Mouse (Mus musculus) embryonic facial prominence, embryonic 14.5 days (tissue): ENCODE results near the gene Hspd1. TPM values are rescaled to one million over a fixed set of nuclear protein-coding genes. Genes with fewer than 3 reads are reported as not detected.

ENCODE experiments used
- ATAC-seq: fragments of 200-750 bp; cut with Nextera tagmentation; 2 replicates; pipeline ENCODE4 v1.8.0; 2017; ENCODE audit warnings: low read depth, moderate number of reproducible peaks, moderate TSS enrichment
- DNase-seq: peaks from one replicate; pipeline ENCODE4 v3.0.0-alpha.2; 2015; ENCODE audit warnings: low spot score
- H3K27ac ChIP-seq: fragments of 300-500 bp; sonication (generic); replicated peaks from 2 replicates; pipeline ENCODE4 v1.5.1; 2014; ENCODE audit warnings: low read depth, mild to moderate bottlenecking, low read length, moderate library complexity
- H3K27me3 ChIP-seq: fragments of 300-500 bp; sonication (generic); replicated peaks from 2 replicates; pipeline ENCODE4 v1.6.1; 2014; ENCODE audit warnings: low read length; ENCODE audit not compliant: control insufficient read depth, insufficient read depth
- H3K36me3 ChIP-seq: fragments of 300-500 bp; sonication (generic); 2 replicates; pipeline ENCODE4 v1.6.1; 2014; ENCODE audit warnings: low read length, mixed read lengths; ENCODE audit not compliant: control insufficient read depth, insufficient read depth
- H3K4me1 ChIP-seq: fragments of 300-500 bp; sonication (generic); 2 replicates; pipeline ENCODE4 v1.6.1; 2014; ENCODE audit warnings: antibody characterized with exemption, low read length; ENCODE audit not compliant: control insufficient read depth, insufficient read depth
- H3K4me2 ChIP-seq: fragments of 300-500 bp; sonication (generic); 2 replicates; pipeline ENCODE4 v1.6.1; 2014; ENCODE audit warnings: low read depth, mild to moderate bottlenecking, low read length, moderate library complexity, mixed read lengths
- H3K4me3 ChIP-seq: fragments of 300-500 bp; sonication (generic); 2 replicates; pipeline ENCODE4 v1.5.1; 2014; ENCODE audit warnings: low read depth, mild to moderate bottlenecking, low read length
- H3K9ac ChIP-seq: fragments of 300-500 bp; sonication (generic); 2 replicates; pipeline ENCODE4 v1.6.1; 2014; ENCODE audit warnings: low read depth, mild to moderate bottlenecking, low read length, moderate library complexity, mixed read lengths
- H3K9me3 ChIP-seq: fragments of 300-500 bp; sonication (generic); 2 replicates; pipeline ENCODE4 v1.6.1; 2016; ENCODE audit warnings: low read length; ENCODE audit not compliant: control insufficient read depth
- WGBS: fragments of 180-500 bp; shearing (Covaris S2); extraction: QIAGEN DNeasy Blood & Tissue Kit; methylation state at CpG from one replicate; pipeline ENCODE4 v1.1.7; 2014; 5-methylcytosine and 5-hydroxymethylcytosine counted together
- polyA plus RNA-seq: library from polyadenylated mRNA; unstranded; fragments of >200 nt; fragmentation: Nextera tagmentation; extraction: Ambion mirVana; gene quantifications from 2 replicates; pipeline ENCODE4 v1.2.1, GENCODE M21; 2014

Gene Hspd1
- polyA plus RNA-seq = 298 and 311 TPM in 2 replicates

GRCm38 (mm10) chr1:55087932-55088610 lies at the start of gene Hspd1, which contains the start of gene Hspe1:
Gene Hspd1, minus strand, starts transcription at chr1:55088243.
Gene Hspe1, plus strand, starts transcription at chr1:55088132.
- peak within 1 kb of the TSS; percentile 95 for H3K27ac ChIP-seq
- H3K9ac ChIP-seq = peak within 1 kb of the TSS; percentile 94
- H3K9me3 ChIP-seq = no peaks in the 10 kb centered on the region
- ATAC-seq (peak; percentile 95), DNase-seq (peak; percentile 99)
- H3K36me3 ChIP-seq = peaks cover 49% of the 10 kb centered on the region
- H3K4me2 ChIP-seq = peak within 1 kb of the TSS; percentile 92
- 2% methylated on average over 32 of the region's 76 CpGs for WGBS
- peaks cover 18% of the 10 kb centered on the region for H3K4me1 ChIP-seq
- no peaks in the 10 kb centered on the region for H3K27me3 ChIP-seq
- peak within 1 kb of the TSS; percentile 98 for H3K4me3 ChIP-seq

DNA sequence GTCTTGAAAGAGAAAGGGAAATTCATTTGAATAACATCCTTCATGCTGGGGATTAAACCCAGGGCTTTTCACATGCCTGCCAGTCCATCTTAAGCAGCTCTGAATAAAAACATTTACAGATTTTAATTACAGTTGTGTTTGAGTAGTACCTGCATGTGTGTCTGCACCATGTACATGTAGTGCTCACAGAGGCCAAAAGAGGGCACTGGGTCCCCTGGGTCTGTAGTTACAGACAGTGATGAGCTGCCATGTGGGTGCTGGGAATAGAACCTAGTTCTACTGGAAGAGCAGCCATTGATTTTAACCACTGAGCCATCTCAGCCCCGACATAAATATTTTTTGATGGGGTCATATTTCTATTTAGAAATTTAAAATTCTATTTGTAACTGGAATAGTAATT lies 47.8 kb upstream of the Hspd1 start:
- 95% methylated on average over 1 of the region's 1 CpGs for WGBS
- H3K27ac ChIP-seq = no peak overlapping the region
- no peak overlapping the region for H3K4me2 ChIP-seq
- H3K36me3 ChIP-seq = peaks cover 27% of the 10 kb centered on the region
- no peaks in the 10 kb centered on the region for H3K27me3 ChIP-seq
- ATAC-seq (no peak), DNase-seq (no peak)
- peaks cover 14% of the 10 kb centered on the region for H3K4me1 ChIP-seq
- no peak overlapping the region for H3K4me3 ChIP-seq
- H3K9ac ChIP-seq = no peak overlapping the region
- H3K9me3 ChIP-seq = no peaks in the 10 kb centered on the region

DNA sequence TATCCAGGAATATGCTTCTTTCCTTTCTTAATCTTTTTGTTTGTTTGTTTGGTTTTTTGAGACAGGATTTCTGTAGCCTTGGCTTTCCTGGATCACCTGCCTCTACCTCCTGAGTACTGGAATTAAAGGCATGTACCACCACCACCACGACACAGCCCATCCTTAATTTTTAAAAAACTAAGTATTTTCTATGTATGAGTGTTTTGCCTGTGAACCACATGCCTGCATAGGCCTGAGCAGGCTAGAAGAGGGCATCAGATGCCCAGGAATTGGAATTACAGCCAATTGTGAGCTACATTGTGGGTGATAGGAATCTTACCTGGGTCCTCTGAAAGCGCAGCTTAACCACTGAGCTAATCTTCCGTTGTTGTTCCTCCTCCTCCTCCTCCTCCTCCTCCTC lies 46.3 kb upstream of the Hspd1 start:
- H3K4me2 ChIP-seq = no peak overlapping the region
- no peak overlapping the region for H3K9ac ChIP-seq
- no peak overlapping the region for H3K27ac ChIP-seq
- H3K4me3 ChIP-seq = no peak overlapping the region
- no peaks in the 10 kb centered on the region for H3K9me3 ChIP-seq
- H3K4me1 ChIP-seq = peaks cover 20% of the 10 kb centered on the region
- WGBS = 90% methylated on average over 3 of the region's 3 CpGs
- no peak for DNase-seq
- H3K27me3 ChIP-seq = no peaks in the 10 kb centered on the region
- H3K36me3 ChIP-seq = peaks cover 13% of the 10 kb centered on the region
- no peak for ATAC-seq

GRCm38 (mm10) chr1:55133173-55133572 lies 45.1 kb upstream of the Hspd1 start:
- ATAC-seq = no peak
- Histone ChIP-seq H3K9ac (0 out of 2 replicates have a peak overlapping the region, but pooled peaks have one; percentile 14), H3K27ac (no peak overlapping the region), H3K4me1 (peaks cover 20% of the 10 kb centered on the region), H3K36me3 (peaks cover 9% of the 10 kb centered on the region; the same call in 1 of the 2 replicates), H3K4me2 (0 out of 2 replicates have a peak overlapping the region, but pooled peaks have one; percentile 10), H3K9me3 (no peaks in the 10 kb centered on the region), H3K27me3 (no peaks in the 10 kb centered on the region), H3K4me3 (no peak overlapping the region)
- WGBS = 62% methylated on average over 2 of the region's 2 CpGs
- no peak for DNase-seq

DNA sequence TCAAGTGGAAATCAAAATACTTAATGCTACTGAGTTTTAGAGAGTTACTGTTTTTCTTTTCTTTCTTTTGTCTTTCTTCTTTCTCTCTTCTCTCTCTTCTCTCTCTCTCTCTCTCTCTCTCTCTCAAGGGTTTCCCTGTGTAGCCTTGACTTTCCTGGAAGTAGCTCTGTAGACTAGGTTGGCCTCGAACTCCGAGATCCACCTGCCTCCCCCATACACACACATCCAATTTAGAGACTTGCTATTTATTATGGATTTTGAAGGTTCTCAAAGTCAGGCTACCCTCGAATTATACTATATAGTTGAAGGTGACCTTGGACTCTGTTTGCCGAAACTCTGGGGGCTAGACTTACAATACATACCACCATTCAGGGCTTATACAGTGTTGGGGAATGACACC lies 44.3 kb upstream of the Hspd1 start:
- Histone ChIP-seq H3K36me3 (peaks cover 5% of the 10 kb centered on the region; the same call in 1 of the 2 replicates), H3K27me3 (no peaks in the 10 kb centered on the region), H3K27ac (no peak overlapping the region), H3K4me3 (peak overlapping the region; percentile 99), H3K9me3 (no peaks in the 10 kb centered on the region), H3K9ac (peak overlapping the region; percentile 98), H3K4me2 (peak overlapping the region; percentile 79), H3K4me1 (peaks cover 20% of the 10 kb centered on the region)
- DNase-seq (no peak), ATAC-seq (no peak)
- WGBS = 65% methylated on average over 4 of the region's 4 CpGs

GRCm38 (mm10) chr1:55131424-55132014 lies 43.5 kb upstream of the Hspd1 start:
- ATAC-seq (peak; percentile 82), DNase-seq (peak; percentile 72)
- H3K36me3 ChIP-seq = peaks cover 5% of the 10 kb centered on the region; the same call in 1 of the 2 replicates
- H3K9me3 ChIP-seq = no peaks in the 10 kb centered on the region
- H3K27ac ChIP-seq = peak overlapping the region; percentile 98
- peaks cover 20% of the 10 kb centered on the region for H3K4me1 ChIP-seq
- H3K4me2 ChIP-seq = peak overlapping the region; percentile 79
- no peaks in the 10 kb centered on the region for H3K27me3 ChIP-seq
- H3K4me3 ChIP-seq = peak overlapping the region; percentile 99
- under 1% methylated on average over 24 of the region's 47 CpGs for WGBS
- peak overlapping the region; percentile 98 for H3K9ac ChIP-seq

- peak; percentile 93 for DNase-seq
- ATAC-seq = peak; percentile 97
- 1% methylated on average over 24 of the region's 42 CpGs for WGBS
- peaks cover 20% of the 10 kb centered on the region for H3K4me1 ChIP-seq
- peak within 1 kb of the TSS; percentile 79 for H3K4me2 ChIP-seq
- H3K9me3 ChIP-seq = no peaks in the 10 kb centered on the region
- peaks cover 5% of the 10 kb centered on the region; the same call in 1 of the 2 replicates for H3K36me3 ChIP-seq
- peak within 1 kb of the TSS; percentile 98 for H3K9ac ChIP-seq
- H3K4me3 ChIP-seq = peak within 1 kb of the TSS; percentile 99
- no peaks in the 10 kb centered on the region for H3K27me3 ChIP-seq
- peak within 1 kb of the TSS; percentile 98 for H3K27ac ChIP-seq
These were observed 42.9 kb upstream of the Hspd1 start, which contains the start of gene Mob4 for GRCm38 (mm10) chr1:55130943-55131401. Gene Mob4, plus strand, starts transcription at chr1:55131231.

DNA sequence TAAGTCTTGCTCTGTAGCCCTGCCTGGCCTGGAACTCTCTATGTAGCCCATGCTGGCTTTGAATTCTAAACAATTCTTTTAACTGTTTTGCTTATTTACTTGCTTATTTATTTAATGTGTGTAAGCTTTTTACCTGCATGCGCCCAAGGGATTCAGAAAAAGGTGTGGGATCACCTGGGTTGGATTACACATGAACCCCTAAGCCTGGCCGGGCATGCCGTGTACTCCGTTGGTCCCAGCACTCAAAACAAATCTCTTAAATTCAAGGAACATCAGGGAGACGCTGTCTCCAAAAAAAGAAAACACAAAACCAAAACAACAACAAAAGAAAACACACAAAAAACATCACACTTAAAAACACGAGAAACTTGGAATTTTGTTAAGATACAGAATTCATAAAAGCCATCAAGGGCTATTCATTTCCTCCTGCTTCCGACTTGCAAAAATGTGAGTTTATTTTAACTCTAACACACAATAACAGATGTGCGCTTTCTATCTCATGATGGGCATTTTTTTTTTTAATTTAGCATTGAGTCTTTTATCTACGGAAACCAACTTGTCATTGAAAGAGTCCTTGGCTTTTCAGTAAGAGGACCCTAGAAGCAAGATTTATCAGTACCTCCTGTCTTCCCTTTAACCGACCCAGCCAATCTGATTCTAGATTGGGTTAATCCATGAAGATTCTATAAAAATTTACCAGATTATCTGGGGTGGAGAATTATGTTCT lies 42.3 kb upstream of the Hspd1 start:
- Histone ChIP-seq H3K36me3 (no peaks in the 10 kb centered on the region), H3K27ac (peak overlapping the region; percentile 98), H3K9ac (peak overlapping the region; percentile 98), H3K27me3 (no peaks in the 10 kb centered on the region), H3K4me1 (peaks cover 20% of the 10 kb centered on the region), H3K4me2 (peak overlapping the region; percentile 79), H3K4me3 (peak overlapping the region; percentile 99), H3K9me3 (no peaks in the 10 kb centered on the region)
- ATAC-seq = no peak
- DNase-seq = no peak
- WGBS = 60% methylated on average over 10 of the region's 10 CpGs
